Mouse (Mus musculus) kidney, postnatal 0 days (tissue): Measurements from ENCODE around the gene Pak3. TPM values are rescaled to one million over a fixed set of nuclear protein-coding genes. Genes with fewer than 3 reads are reported as not detected.

Experiments
- ATAC-seq: fragments of 200-750 bp; cut with Nextera tagmentation; replicated peaks from 2 replicates; pipeline ENCODE4 v1.8.0; 2017; ENCODE audit warnings: low read depth, moderate number of reproducible peaks, moderate TSS enrichment, moderate library complexity; ENCODE audit not compliant: low FRiP score
- DNase-seq: peaks from one replicate; pipeline ENCODE4 v3.0.0-alpha.2; 2016; ENCODE audit warnings: low spot score
- H3K27ac ChIP-seq: fragments of 300-500 bp; sonication (generic); 2 replicates; pipeline ENCODE4 v1.5.1; 2014; ENCODE audit warnings: mild to moderate bottlenecking
- H3K27me3 ChIP-seq: fragments of 300-500 bp; sonication (generic); 2 replicates; pipeline ENCODE4 v1.6.1; 2014; ENCODE audit warnings: low read length, mixed read lengths; ENCODE audit not compliant: insufficient read depth
- H3K36me3 ChIP-seq: fragments of 300-500 bp; sonication (generic); 2 replicates; pipeline ENCODE4 v1.6.1; 2014; ENCODE audit warnings: low read length, mixed read lengths; ENCODE audit not compliant: insufficient read depth
- H3K4me1 ChIP-seq: fragments of 300-500 bp; sonication (generic); replicated peaks from 2 replicates; pipeline ENCODE4 v1.6.1; 2014; ENCODE audit warnings: antibody characterized with exemption, low read length, mixed read lengths; ENCODE audit not compliant: insufficient read depth
- H3K4me2 ChIP-seq: fragments of 300-500 bp; sonication (generic); 2 replicates; pipeline ENCODE4 v1.6.1; 2014; ENCODE audit warnings: mild to moderate bottlenecking, low read length, moderate library complexity, mixed read lengths
- H3K4me3 ChIP-seq: fragments of 300-500 bp; sonication (generic); replicated peaks from 2 replicates; pipeline ENCODE4 v1.5.1; 2014; ENCODE audit warnings: low read depth, low read length
- H3K9ac ChIP-seq: fragments of 300-500 bp; sonication (generic); 2 replicates; pipeline ENCODE4 v1.6.1; 2014; ENCODE audit warnings: low read depth, low read length
- H3K9me3 ChIP-seq: fragments of 300-500 bp; sonication (generic); replicated peaks from 2 replicates; pipeline ENCODE4 v1.6.1; 2016; ENCODE audit warnings: low read length, inconsistent platforms, mixed read lengths
- CTCF ChIP-seq: IDR thresholded peaks from 2 replicates; pipeline ENCODE4 v1.5.1; 2016; ENCODE audit warnings: antibody characterized with exemption, low read depth, mild to moderate bottlenecking, moderate library complexity
- WGBS: fragments of 180-500 bp; shearing (Covaris S2); extraction: QIAGEN DNeasy Blood & Tissue Kit; methylation state at CpG from one replicate; pipeline ENCODE4 v1.1.7; 2014; 5-methylcytosine and 5-hydroxymethylcytosine counted together
- polyA plus RNA-seq: library from polyadenylated mRNA; unstranded; fragments of >200 nt; fragmentation: Nextera tagmentation; extraction: Ambion mirVana; gene quantifications from 2 replicates; pipeline ENCODE4 v1.2.1, GENCODE M21; 2015

Pak3 gene
- polyA plus RNA-seq, 1 experiment from 2014 or later = 2.1 TPM

- no peak for TF ChIP-seq CTCF
- no peaks in the 10 kb centered on the region for H3K9me3 ChIP-seq
- H3K36me3 ChIP-seq = no peaks in the 10 kb centered on the region
- H3K4me2 ChIP-seq = no peak overlapping the region
- no peak overlapping the region for H3K4me3 ChIP-seq
- no peaks in the 10 kb centered on the region for H3K4me1 ChIP-seq
- DNase-seq (no peak), ATAC-seq (no peak)
- no peak overlapping the region for H3K9ac ChIP-seq
- no peak overlapping the region for H3K27ac ChIP-seq
- WGBS = 46% methylated on average over 9 of the region's 9 CpGs
- H3K27me3 ChIP-seq = no peaks in the 10 kb centered on the region
These were observed 136.2 kb downstream of the Pak3 start for GRCm38 (mm10) chrX:143654308-143655176.

GRCm38 (mm10) chrX:143655177-143655492 is 136.7 kb downstream of the Pak3 start:
- Histone ChIP-seq H3K4me3 (no peak overlapping the region), H3K9me3 (no peaks in the 10 kb centered on the region), H3K4me1 (no peaks in the 10 kb centered on the region), H3K4me2 (no peak overlapping the region), H3K27me3 (no peaks in the 10 kb centered on the region), H3K36me3 (no peaks in the 10 kb centered on the region), H3K27ac (no peak overlapping the region), H3K9ac (no peak overlapping the region)
- no peak for TF ChIP-seq CTCF
- 30% methylated on average over 3 of the region's 3 CpGs for WGBS
- ATAC-seq (no peak), DNase-seq (no peak)

GRCm38 (mm10) chrX:143664221-143665150 is 146.1 kb downstream of the Pak3 start:
- no peaks in the 10 kb centered on the region for H3K36me3 ChIP-seq
- no peak for TF ChIP-seq CTCF
- H3K9ac ChIP-seq = 0 out of 2 replicates have a peak overlapping the region, but pooled peaks have one; percentile 31
- no peaks in the 10 kb centered on the region for H3K9me3 ChIP-seq
- peak; percentile 67 for DNase-seq
- peak overlapping the region; percentile 33 for H3K4me3 ChIP-seq
- H3K4me2 ChIP-seq = peak overlapping the region; percentile 71
- H3K27me3 ChIP-seq = no peaks in the 10 kb centered on the region
- ATAC-seq = peak; percentile 93
- no peaks in the 10 kb centered on the region for H3K4me1 ChIP-seq
- WGBS = 21% methylated on average over 28 of the region's 28 CpGs
- H3K27ac ChIP-seq = no peak overlapping the region

GRCm38 (mm10) chrX:143665771-143666170 is 147.4 kb downstream of the Pak3 start:
- Histone ChIP-seq H3K4me3 (no peak overlapping the region), H3K4me2 (no peak overlapping the region), H3K36me3 (no peaks in the 10 kb centered on the region), H3K27ac (no peak overlapping the region), H3K4me1 (no peaks in the 10 kb centered on the region), H3K9ac (no peak overlapping the region), H3K27me3 (no peaks in the 10 kb centered on the region), H3K9me3 (no peaks in the 10 kb centered on the region)
- TF ChIP-seq CTCF = no peak
- no peak for ATAC-seq
- WGBS = 33% methylated on average over 2 of the region's 2 CpGs
- no peak for DNase-seq

- H3K27me3 ChIP-seq = no peaks in the 10 kb centered on the region
- H3K4me2 ChIP-seq = no peak overlapping the region
- no peak overlapping the region for H3K4me3 ChIP-seq
- no peak overlapping the region for H3K9ac ChIP-seq
- ATAC-seq (no peak), DNase-seq (no peak)
- peak; percentile 35; the same call in 1 of the 2 replicates for TF ChIP-seq CTCF
- H3K9me3 ChIP-seq = no peaks in the 10 kb centered on the region
- WGBS = 47% methylated on average over 4 of the region's 4 CpGs
- H3K4me1 ChIP-seq = no peaks in the 10 kb centered on the region
- H3K27ac ChIP-seq = no peak overlapping the region
- no peaks in the 10 kb centered on the region for H3K36me3 ChIP-seq
These were observed 148.6 kb downstream of the Pak3 start for GRCm38 (mm10) chrX:143666991-143667390.

GRCm38 (mm10) chrX:143668242-143668641 is 149.9 kb downstream of the Pak3 start:
- Histone ChIP-seq H3K27me3 (no peaks in the 10 kb centered on the region), H3K4me2 (no peak overlapping the region), H3K36me3 (no peaks in the 10 kb centered on the region), H3K27ac (no peak overlapping the region), H3K9ac (no peak overlapping the region), H3K4me3 (no peak overlapping the region), H3K9me3 (no peaks in the 10 kb centered on the region), H3K4me1 (no peaks in the 10 kb centered on the region)
- 52% methylated on average over 3 of the region's 3 CpGs for WGBS
- TF ChIP-seq CTCF = peak; percentile 78
- DNase-seq (peak; percentile 49), ATAC-seq (no peak)
